Mouse (Mus musculus): ENCODE data around the gene Lgals3bp. TPM values are rescaled to one million over a fixed set of nuclear protein-coding genes. Genes with fewer than 3 reads are reported as not detected.

Gene Lgals3bp
- total and polyA plus RNA-seq, 3 experiments = 3.0 to 18.3 TPM; not detected in 1

GRCm38 (mm10) chr11:118369657-118370056 is 32.2 kb downstream of the Lgals3bp start:
- Histone ChIP-seq H3K9ac (ENCODE audit: control insufficient read depth, low read depth, low read length, poor library complexity, severe bottlenecking) (no peak overlapping the region), H3K4me3 (ENCODE audit: control insufficient read depth in 1 of 2, insufficient read depth in 1 of 2, low read depth in 2 of 2, low read length in 2 of 2) (no peak overlapping the region), H3K79me2 (ENCODE audit: control insufficient read depth, insufficient read depth, low read length, poor library complexity) (no peaks in the 10 kb centered on the region), H3K4me1 (ENCODE audit: control insufficient read depth in 1 of 2, insufficient read depth in 2 of 2, low read length in 2 of 2) (no peaks in the 10 kb centered on the region), H3K27me3 (ENCODE audit: control insufficient read depth in 1 of 2, insufficient read depth in 2 of 2, low read length in 2 of 2) (peaks cover 0 to 5% of the 10 kb centered on the region in 2 experiments; a peak in 2 of 4 replicates), H3K9me3 (replicated peaks; ENCODE audit: insufficient read depth, low read length) (no peaks in the 10 kb centered on the region), H3K27ac (ENCODE audit: control insufficient read depth, low read depth, low read length) (no peak overlapping the region), H3K36me3 (ENCODE audit: control insufficient read depth in 1 of 2, insufficient read depth in 2 of 2, low read length in 2 of 2) (no peaks in the 10 kb centered on the region)
- DNase-seq (ENCODE audit: low read depth, low spot score) = no peak
- TF ChIP-seq MYC (IDR thresholded peaks at IDR 0.05; ENCODE audit: low read depth, low read length) (no peak), ETS1 (IDR thresholded peaks at IDR 0.05; ENCODE audit: low read depth, low read length) (no peak)

GRCm38 (mm10) chr11:118369251-118369650 is 32.6 kb downstream of the Lgals3bp start:
- Histone ChIP-seq H3K79me2 (ENCODE audit: control insufficient read depth, insufficient read depth, low read length, poor library complexity) (no peaks in the 10 kb centered on the region), H3K9ac (ENCODE audit: control insufficient read depth, low read depth, low read length, poor library complexity, severe bottlenecking) (no peak overlapping the region), H3K36me3 (ENCODE audit: control insufficient read depth in 1 of 2, insufficient read depth in 2 of 2, low read length in 2 of 2) (no peaks in the 10 kb centered on the region), H3K4me3 (ENCODE audit: control insufficient read depth in 1 of 2, insufficient read depth in 1 of 2, low read depth in 2 of 2, low read length in 2 of 2) (no peak overlapping the region), H3K9me3 (replicated peaks; ENCODE audit: insufficient read depth, low read length) (no peaks in the 10 kb centered on the region), H3K27ac (ENCODE audit: control insufficient read depth, low read depth, low read length) (no peak overlapping the region), H3K27me3 (ENCODE audit: control insufficient read depth in 1 of 2, insufficient read depth in 2 of 2, low read length in 2 of 2) (peaks cover 0 to 5% of the 10 kb centered on the region in 2 experiments; a peak in 2 of 4 replicates), H3K4me1 (ENCODE audit: control insufficient read depth in 1 of 2, insufficient read depth in 2 of 2, low read length in 2 of 2) (no peaks in the 10 kb centered on the region)
- no peak for DNase-seq (ENCODE audit: low read depth, low spot score)
- TF ChIP-seq USF2 (IDR thresholded peaks at IDR 0.05; ENCODE audit: borderline replicate concordance in 1 of 2, insufficient read depth in 1 of 2, low read depth in 1 of 2, low read length in 2 of 2) (no peak), ELF1 (IDR thresholded peaks at IDR 0.05; ENCODE audit: low read depth, low read length) (no peak), CHD1 (IDR thresholded peaks at IDR 0.05; ENCODE audit: low read depth, low read length) (no peak), UBTF (IDR thresholded peaks at IDR 0.05; ENCODE audit: borderline replicate concordance, insufficient read depth, low read depth, low read length) (no peak), E2F4 (IDR thresholded peaks at IDR 0.05; ENCODE audit: borderline replicate concordance, low read depth, low read length) (no peak), MEF2A (IDR thresholded peaks at IDR 0.05; ENCODE audit: extremely low read depth, insufficient replicate concordance, low read depth, low read length, poor library complexity, severe bottlenecking) (no peak)

GRCm38 (mm10) chr11:118368330-118368729 is 33.6 kb downstream of the Lgals3bp start:
- no peaks in the 10 kb centered on the region for H3K9me3 ChIP-seq (replicated peaks; ENCODE audit: insufficient read depth, low read length)
- peaks cover 0 to 5% of the 10 kb centered on the region in 2 experiments; a peak in 2 of 4 replicates for H3K27me3 ChIP-seq (ENCODE audit: control insufficient read depth in 1 of 2, insufficient read depth in 2 of 2, low read length in 2 of 2)
- H3K4me3 ChIP-seq (ENCODE audit: control insufficient read depth in 1 of 2, insufficient read depth in 1 of 2, low read depth in 2 of 2, low read length in 2 of 2) = no peak overlapping the region
- TF ChIP-seq MAZ (IDR thresholded peaks at IDR 0.05; ENCODE audit: low read depth, low read length) = no peak
- peak; percentile 30 to 59 (median 57); a peak in 5 of 6 replicates for TF ChIP-seq CTCF (IDR thresholded peaks at IDR 0.05 in 2 of 3, conservative IDR thresholded peaks at IDR 0.05 in 1 of 3; ENCODE audit: control insufficient read depth in 1 of 3, insufficient read depth in 1 of 3, low read depth in 2 of 3, low read length in 3 of 3, poor library complexity in 1 of 3, severe bottlenecking in 1 of 3)
- TF ChIP-seq ZNF384 (IDR thresholded peaks at IDR 0.05; ENCODE audit: low read depth, low read length) = no peak
- no peak for TF ChIP-seq USF1 (IDR thresholded peaks at IDR 0.05; ENCODE audit: low read depth, low read length)
- TF ChIP-seq HCFC1 (IDR thresholded peaks at IDR 0.05; ENCODE audit: low read depth, low read length) = no peak
- peak; percentile 30; the same call in 1 of the 2 replicates for TF ChIP-seq SMC3 (IDR thresholded peaks at IDR 0.05; ENCODE audit: low read depth, low read length)
- no peak for TF ChIP-seq BHLHE40 (IDR thresholded peaks at IDR 0.05; ENCODE audit: borderline replicate concordance, low read depth, low read length)
- TF ChIP-seq NRF1 (IDR thresholded peaks at IDR 0.05; ENCODE audit: insufficient read depth, low read depth, low read length, poor library complexity, severe bottlenecking) = no peak
- no peak for TF ChIP-seq POLR2AphosphoS2 (IDR thresholded peaks at IDR 0.05; ENCODE audit: low read length)
- TF ChIP-seq RAD21 (IDR thresholded peaks at IDR 0.05; ENCODE audit: low read depth, low read length) = peak; percentile 53
- TF ChIP-seq RCOR1 (IDR thresholded peaks at IDR 0.05; ENCODE audit: low read depth, low read length) = no peak
- TF ChIP-seq GATA1 (IDR thresholded peaks at IDR 0.05; ENCODE audit: low read depth, low read length) = no peak
- no peak for TF ChIP-seq MAFK (IDR thresholded peaks at IDR 0.05; ENCODE audit: borderline replicate concordance, low read depth, low read length)
- TF ChIP-seq UBTF (IDR thresholded peaks at IDR 0.05; ENCODE audit: borderline replicate concordance, insufficient read depth, low read depth, low read length) = no peak
- no peaks in the 10 kb centered on the region for H3K36me3 ChIP-seq (ENCODE audit: control insufficient read depth in 1 of 2, insufficient read depth in 2 of 2, low read length in 2 of 2)
- no peak overlapping the region for H3K27ac ChIP-seq (ENCODE audit: control insufficient read depth, low read depth, low read length)
- no peaks in the 10 kb centered on the region for H3K79me2 ChIP-seq (ENCODE audit: control insufficient read depth, insufficient read depth, low read length, poor library complexity)
- DNase-seq (ENCODE audit: low read depth, low spot score) = peak; percentile 63
- no peak overlapping the region for H3K9ac ChIP-seq (ENCODE audit: control insufficient read depth, low read depth, low read length, poor library complexity, severe bottlenecking)
- H3K4me1 ChIP-seq (ENCODE audit: control insufficient read depth in 1 of 2, insufficient read depth in 2 of 2, low read length in 2 of 2) = no peaks in the 10 kb centered on the region

All from MEL (cell line).